Mouse (Mus musculus) testis, adult 2 months (tissue): Measurements from ENCODE around the gene Oaz3. TPM values are rescaled to one million over a fixed set of nuclear protein-coding genes. Genes with fewer than 3 reads are reported as not detected.

Source experiments
- H3K27ac ChIP-seq: fragments of 200-500 bp; 2 replicates; pipeline ENCODE4 v1.5.1; 2012; ENCODE audit warnings: low read depth, low read length; ENCODE audit not compliant: control insufficient read depth, insufficient read depth
- H3K27me3 ChIP-seq: fragments of 200-500 bp; 2 replicates; pipeline ENCODE4 v1.6.1; 2012; ENCODE audit warnings: mild to moderate bottlenecking, low read length, moderate library complexity; ENCODE audit not compliant: control insufficient read depth, insufficient read depth
- H3K36me3 ChIP-seq: fragments of 200-500 bp; 2 replicates; pipeline ENCODE4 v1.6.1; 2012; ENCODE audit warnings: mild to moderate bottlenecking, low read length; ENCODE audit not compliant: control insufficient read depth, insufficient read depth
- H3K4me1 ChIP-seq: fragments of 200-500 bp; 2 replicates; pipeline ENCODE4 v1.6.1; 2012; ENCODE audit warnings: low read length; ENCODE audit not compliant: control insufficient read depth, insufficient read depth
- H3K4me3 ChIP-seq: fragments of 200-500 bp; 2 replicates; pipeline ENCODE4 v1.5.1; 2012; ENCODE audit warnings: low read depth, mild to moderate bottlenecking, low read length, moderate library complexity, mixed read lengths; ENCODE audit not compliant: control insufficient read depth
- CTCF ChIP-seq: fragments of 200-500 bp; IDR thresholded peaks from 2 replicates; pipeline ENCODE4 v1.5.1; 2012; ENCODE audit warnings: low read depth, mild to moderate bottlenecking, inconsistent platforms, low read length, moderate library complexity; ENCODE audit not compliant: control insufficient read depth, insufficient read depth, insufficient replicate concordance
- POLR2A ChIP-seq: fragments of 200-500 bp; IDR thresholded peaks from 2 replicates; pipeline ENCODE4 v1.6.1; 2012; ENCODE audit warnings: low read depth, mild to moderate bottlenecking, inconsistent platforms, low read length, moderate library complexity; ENCODE audit not compliant: control insufficient read depth
- polyA plus RNA-seq: library from polyadenylated mRNA; depleted of rRNA; stranded (reverse); fragments of >200 nt; gene quantifications from 2 replicates; pipeline ENCODE4 v1.2.3, GENCODE M21; 2012

The Oaz3 gene
- polyA plus RNA-seq, 1 experiment, result 3,078 TPM

GRCm38 (mm10) chr3:94479564-94479963 lies 35.8 kb upstream of the Oaz3 start:
- Histone ChIP-seq H3K27me3 (no peaks in the 10 kb centered on the region), H3K4me1 (peaks cover 7% of the 10 kb centered on the region), H3K27ac (no peak overlapping the region), H3K4me3 (peak overlapping the region; percentile 86), H3K36me3 (no peaks in the 10 kb centered on the region)
- TF ChIP-seq CTCF (no peak), POLR2A (no peak)

- no peaks in the 10 kb centered on the region for H3K36me3 ChIP-seq
- peaks cover 2% of the 10 kb centered on the region for H3K4me1 ChIP-seq
- H3K27ac ChIP-seq, result no peak overlapping the region
- peak overlapping the region; percentile 86 for H3K4me3 ChIP-seq
- no peaks in the 10 kb centered on the region for H3K27me3 ChIP-seq
- TF ChIP-seq CTCF, result no peak
- TF ChIP-seq POLR2A, result no peak
These were observed 35.0 kb upstream of the Oaz3 start for GRCm38 (mm10) chr3:94478591-94479169.

- no peak for TF ChIP-seq POLR2A
- peaks cover 4% of the 10 kb centered on the region for H3K4me1 ChIP-seq
- peak within 1 kb of the TSS; percentile 86 for H3K4me3 ChIP-seq
- H3K27me3 ChIP-seq, result no peaks in the 10 kb centered on the region
- H3K36me3 ChIP-seq, result no peaks in the 10 kb centered on the region
- no peak within 1 kb of the TSS for H3K27ac ChIP-seq
These were observed 34.3 kb upstream of the Oaz3 start, which contains the start of gene Celf3 for GRCm38 (mm10) chr3:94477981-94478422. Gene Celf3 (plus strand): TSS chr3:94478295.

GRCm38 (mm10) chr3:94477444-94477843 lies 33.7 kb upstream of the Oaz3 start:
- TF ChIP-seq POLR2A (no peak), CTCF (no peak)
- Histone ChIP-seq H3K36me3 (no peaks in the 10 kb centered on the region), H3K27me3 (no peaks in the 10 kb centered on the region), H3K4me3 (peak overlapping the region; percentile 80), H3K4me1 (peaks cover 7% of the 10 kb centered on the region), H3K27ac (no peak overlapping the region)

GRCm38 (mm10) chr3:94476301-94477035 lies 32.8 kb upstream of the Oaz3 start:
- Histone ChIP-seq H3K4me3 (peak overlapping the region; percentile 66), H3K4me1 (peaks cover 9% of the 10 kb centered on the region), H3K27ac (no peak overlapping the region), H3K27me3 (no peaks in the 10 kb centered on the region), H3K36me3 (no peaks in the 10 kb centered on the region)
- TF ChIP-seq CTCF (no peak), POLR2A (no peak)

- no peaks in the 10 kb centered on the region for H3K27me3 ChIP-seq
- H3K36me3 ChIP-seq, result no peaks in the 10 kb centered on the region
- no peak overlapping the region for H3K27ac ChIP-seq
- no peak for TF ChIP-seq POLR2A
- no peak for TF ChIP-seq CTCF
- H3K4me3 ChIP-seq, result peak overlapping the region; percentile 64
- peaks cover 7% of the 10 kb centered on the region for H3K4me1 ChIP-seq
These were observed 30.0 kb upstream of the Oaz3 start for GRCm38 (mm10) chr3:94473567-94474232.

GRCm38 (mm10) chr3:94473115-94473505 lies 29.4 kb upstream of the Oaz3 start:
- no peaks in the 10 kb centered on the region for H3K36me3 ChIP-seq
- no peaks in the 10 kb centered on the region for H3K27me3 ChIP-seq
- H3K4me1 ChIP-seq, result peaks cover 7% of the 10 kb centered on the region
- H3K27ac ChIP-seq, result peak overlapping the region; percentile 60; the same call in 1 of the 2 replicates
- peak overlapping the region; percentile 91 for H3K4me3 ChIP-seq
- TF ChIP-seq POLR2A (no peak), CTCF (no peak)

- no peaks in the 10 kb centered on the region for H3K27me3 ChIP-seq
- peak overlapping the region; percentile 65; the same call in 1 of the 2 replicates for H3K27ac ChIP-seq
- peak overlapping the region; percentile 91 for H3K4me3 ChIP-seq
- peaks cover 7% of the 10 kb centered on the region for H3K4me1 ChIP-seq
- TF ChIP-seq CTCF (no peak), POLR2A (no peak; the same call in 1 of the 2 replicates)
- H3K36me3 ChIP-seq, result no peaks in the 10 kb centered on the region
These were observed 28.9 kb upstream of the Oaz3 start for GRCm38 (mm10) chr3:94472447-94473114.
